Mouse (Mus musculus) kidney, postnatal 14 days (tissue): ENCODE measurements around the gene Prr15.

Experiments used
- DNase-seq: peaks from one replicate; pipeline ENCODE4 v3.0.0; 2022; ENCODE audit warnings: mixed read lengths

Prr15 gene

GRCm38 (mm10) chr6:54332203-54332602 is 6.6 kb downstream of the Prr15 start:
- DNase-seq, result no peak

DNA sequence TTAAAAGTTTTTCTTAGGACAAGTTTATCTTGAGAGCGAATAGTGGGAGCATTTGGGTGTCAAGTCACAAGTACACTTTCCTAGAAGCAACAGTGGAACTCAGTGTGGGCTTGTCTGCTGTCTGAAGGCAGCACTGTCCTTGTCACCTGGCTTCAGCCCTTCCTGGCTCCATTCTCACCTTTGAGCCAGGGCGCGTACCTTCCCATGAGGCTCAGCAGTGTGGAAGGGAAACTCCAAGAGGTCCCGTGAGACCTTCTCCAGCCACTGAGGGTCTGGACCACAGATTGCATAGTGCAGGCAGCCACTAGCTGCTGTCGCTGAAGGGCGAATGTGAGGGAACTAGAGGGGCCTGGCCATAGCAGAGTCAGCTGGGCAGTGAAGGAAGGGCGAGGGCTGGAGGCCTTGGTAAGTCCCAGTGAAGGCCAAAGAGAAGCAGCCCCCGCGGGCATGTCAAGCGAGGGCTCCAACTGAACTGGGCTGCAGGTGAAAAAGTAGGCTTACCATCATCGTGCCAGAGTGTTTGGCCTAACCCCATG is 7.5 kb downstream of the Prr15 start:
- DNase-seq, result peak; percentile 16

- DNase-seq, result peak; percentile 55
Observed at GRCm38 (mm10) chr6:54333652-54334396, 8.2 kb downstream of the Prr15 start.

DNA sequence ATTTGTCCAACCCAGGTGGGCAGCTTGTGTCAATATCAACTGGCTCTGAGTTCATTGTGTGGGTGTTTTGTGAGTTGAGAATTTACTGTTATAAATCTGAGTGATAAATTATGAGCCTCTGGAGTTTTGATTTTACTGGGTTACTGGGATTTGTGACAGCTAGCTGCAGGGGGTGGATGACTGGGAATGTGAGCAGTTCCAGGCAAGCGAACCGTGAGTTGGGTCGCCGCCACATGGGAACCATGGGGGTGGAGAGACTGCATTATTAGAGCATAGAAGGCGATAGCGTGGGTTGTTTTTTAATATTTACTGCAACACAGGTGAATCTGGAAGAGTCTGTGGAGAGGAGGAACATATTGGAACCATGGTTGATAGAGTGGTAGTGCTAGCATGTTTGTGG is 11.7 kb downstream of the Prr15 start:
- DNase-seq, result no peak

DNA sequence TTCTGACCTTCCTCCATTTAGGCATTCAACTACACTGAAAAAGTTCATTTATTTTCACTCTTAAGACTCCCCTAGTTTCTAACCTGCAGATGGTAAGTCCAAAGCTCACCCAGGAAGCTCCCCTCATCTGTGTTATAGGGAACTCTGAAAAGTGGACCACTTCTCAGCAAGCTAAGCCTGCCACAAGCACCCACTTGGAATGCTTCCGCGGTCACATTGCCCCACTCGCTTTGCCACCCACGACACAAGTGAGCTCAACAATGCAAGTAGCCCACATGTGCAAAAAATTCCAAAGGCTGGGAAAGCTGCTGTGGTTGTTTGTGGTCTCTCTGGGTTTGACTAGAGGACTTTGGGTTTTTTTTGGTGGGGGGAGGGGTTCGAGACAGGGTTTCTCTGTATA is 15.5 kb downstream of the Prr15 start:
- no peak for DNase-seq

DNA sequence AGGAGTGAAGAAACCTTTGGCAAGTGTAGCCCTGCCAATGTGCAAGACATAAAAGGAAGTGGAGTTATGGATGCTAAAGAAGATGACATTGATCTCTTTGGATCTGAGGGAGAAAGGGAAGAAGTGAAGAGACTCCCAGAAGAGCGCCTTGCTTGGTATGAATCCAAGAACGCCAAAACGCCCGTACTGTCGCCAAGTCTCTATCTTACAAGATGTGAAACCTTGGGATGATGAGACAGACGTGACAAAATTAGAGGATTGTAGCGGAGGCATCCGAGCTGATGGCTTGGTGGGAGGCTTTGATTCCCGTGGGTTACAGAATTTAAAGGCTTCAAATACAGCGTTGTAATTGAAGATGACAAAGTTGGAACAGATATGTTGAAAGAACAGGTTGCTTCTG is 16.6 kb downstream of the Prr15 start:
- no peak for DNase-seq

DNA sequence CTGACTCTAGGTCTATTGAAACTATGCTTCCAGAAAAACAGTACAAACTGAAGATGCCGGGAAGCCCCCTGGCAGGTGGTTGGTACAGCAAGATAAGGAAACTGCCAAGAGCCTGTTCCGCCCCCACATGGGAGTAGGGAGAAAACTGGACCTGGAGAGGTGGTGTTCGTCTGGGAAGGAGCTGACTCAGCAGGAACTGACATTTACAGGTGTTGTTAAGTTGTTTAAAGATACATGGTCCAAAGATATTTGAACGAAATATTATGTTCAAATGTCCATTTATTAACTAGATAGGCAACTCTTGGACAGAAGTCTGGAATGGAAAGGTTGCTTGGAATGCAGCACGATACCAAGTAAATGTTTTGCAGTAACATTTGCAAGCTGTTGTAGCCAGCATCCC is 26.2 kb downstream of the Prr15 start:
- DNase-seq, result no peak

DNA sequence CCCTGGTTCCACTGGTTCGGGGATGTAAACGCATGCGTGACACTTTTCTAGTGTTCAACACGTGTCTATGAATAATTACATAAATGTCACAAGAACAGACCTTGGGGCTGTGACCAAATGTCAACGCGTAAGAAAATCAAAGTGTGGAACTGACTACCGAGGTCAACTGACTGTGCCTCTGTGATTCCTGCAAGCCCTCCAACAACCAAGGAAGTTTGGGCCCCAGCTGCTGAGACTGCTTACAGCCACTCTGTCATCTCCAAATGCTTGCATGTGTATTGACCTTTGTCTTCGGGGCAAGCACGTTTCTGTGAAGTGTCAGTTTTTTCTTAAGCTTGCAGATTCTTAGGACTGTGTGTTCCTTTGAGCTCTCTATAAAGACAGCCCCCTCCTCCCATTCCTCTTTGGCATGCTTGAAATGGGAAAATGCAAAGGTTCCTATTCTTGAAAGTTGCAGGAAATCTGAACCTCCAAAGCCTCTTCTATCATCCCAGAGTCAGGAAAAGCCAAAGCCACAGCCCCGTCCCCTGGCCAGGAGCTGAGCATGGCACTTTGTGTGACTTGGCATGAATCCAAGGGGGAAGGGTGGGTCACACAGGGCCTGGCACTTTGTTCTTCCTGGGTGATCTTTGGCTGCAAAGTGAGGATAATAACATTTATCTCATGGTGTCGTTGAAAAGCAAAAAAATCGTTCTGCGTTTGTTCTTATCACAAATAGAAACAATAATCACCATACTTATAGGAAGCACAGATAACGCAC is 27.5 kb downstream of the Prr15 start:
- DNase-seq, result peak; percentile 57

GRCm38 (mm10) chr6:54353698-54354097 is 28.1 kb downstream of the Prr15 start:
- no peak for DNase-seq

- no peak for DNase-seq
Observed at GRCm38 (mm10) chr6:54355626-54356025, 30.0 kb downstream of the Prr15 start.

GRCm38 (mm10) chr6:54362526-54363324 is 37.1 kb downstream of the Prr15 start:
- peak; percentile 29 for DNase-seq

- no peak for DNase-seq
Observed at GRCm38 (mm10) chr6:54364406-54365136, 38.9 kb downstream of the Prr15 start.

GRCm38 (mm10) chr6:54366607-54367006 is 41.0 kb downstream of the Prr15 start:
- DNase-seq, result no peak

- DNase-seq, result peak; percentile 49
Observed at GRCm38 (mm10) chr6:54368071-54368470, 42.4 kb downstream of the Prr15 start.

DNA sequence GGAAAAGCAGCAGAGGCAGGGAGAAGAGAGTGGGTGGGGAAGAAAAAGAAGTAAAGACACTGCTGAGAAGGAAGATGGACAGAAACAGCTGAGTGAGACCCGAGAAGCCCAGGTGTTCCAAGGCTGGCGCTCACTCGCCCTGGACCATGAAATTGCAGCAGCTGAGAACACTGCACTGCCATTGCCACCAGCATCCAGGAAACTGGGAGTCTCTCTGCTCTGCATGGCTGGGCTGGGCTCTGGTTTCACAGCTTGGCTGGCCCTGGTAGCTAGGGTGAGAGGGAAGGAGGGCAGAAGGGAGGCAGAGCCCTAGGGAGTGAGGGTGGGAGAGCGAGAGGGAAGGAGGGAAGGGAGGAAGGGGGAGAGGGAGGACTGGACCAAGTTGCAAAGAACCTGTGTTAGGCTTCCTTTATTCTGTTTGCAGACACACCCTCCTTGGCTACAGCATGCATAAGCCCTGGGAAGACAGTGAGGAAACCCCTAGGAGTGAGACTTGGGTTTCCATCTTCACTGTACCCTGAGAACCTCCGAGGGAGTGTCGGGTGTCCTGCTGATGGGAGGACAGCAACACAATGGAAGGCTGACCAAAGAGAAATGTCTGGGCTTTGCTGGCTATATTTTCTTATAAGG is 44.4 kb downstream of the Prr15 start:
- no peak for DNase-seq

DNA sequence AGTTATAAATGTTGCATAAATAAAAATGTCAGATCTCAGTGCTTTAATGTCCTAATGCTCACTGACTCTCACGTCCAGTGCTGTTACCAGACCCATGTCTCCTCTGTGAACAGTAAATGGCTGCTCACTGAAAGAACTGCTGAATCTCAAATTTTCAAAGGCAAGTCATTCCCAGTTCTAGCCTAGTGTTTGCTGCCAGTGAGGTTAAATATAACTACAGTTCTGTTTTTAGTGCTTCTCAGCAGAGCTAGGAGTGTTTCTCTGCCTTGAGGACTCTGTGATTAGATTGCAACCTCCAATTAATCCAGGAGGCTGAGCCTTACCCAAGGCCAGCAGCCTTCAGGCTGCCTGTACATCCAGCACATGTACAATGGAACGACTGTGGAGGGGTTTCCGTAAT is 46.2 kb downstream of the Prr15 start:
- DNase-seq, result no peak

DNA sequence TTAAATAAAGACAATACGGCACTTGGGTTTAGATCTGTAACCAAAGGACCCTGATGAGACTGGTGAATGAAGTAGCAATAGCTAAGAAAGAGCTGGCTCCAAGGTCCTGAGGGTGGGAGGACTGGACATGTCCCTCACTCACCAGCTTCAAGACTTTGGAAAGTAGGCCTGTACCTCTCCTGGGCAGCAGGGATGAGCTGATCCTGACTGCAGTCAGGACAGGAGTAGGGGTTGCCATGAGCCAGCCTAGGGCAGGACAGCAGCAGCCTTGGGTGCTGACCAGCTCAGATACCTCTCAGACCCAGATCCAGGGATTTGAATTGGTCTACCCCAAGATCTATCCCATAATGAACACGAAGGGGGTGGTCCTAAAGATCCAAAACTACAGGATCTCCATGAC is 53.7 kb downstream of the Prr15 start:
- DNase-seq, result no peak
